Mouse (Mus musculus) liver, postnatal 0 days (tissue): ENCODE measurements around the gene Mr1.

Experiments
- CTCF ChIP-seq: sonication (generic); IDR thresholded peaks from 2 replicates; pipeline ENCODE4 v1.5.1; 2016; ENCODE audit warnings: antibody characterized with exemption, low read depth
- EP300 ChIP-seq: IDR thresholded peaks from 2 replicates; pipeline ENCODE4 v1.6.1; 2016; ENCODE audit warnings: antibody characterized with exemption, low read depth, mild to moderate bottlenecking

DNA sequence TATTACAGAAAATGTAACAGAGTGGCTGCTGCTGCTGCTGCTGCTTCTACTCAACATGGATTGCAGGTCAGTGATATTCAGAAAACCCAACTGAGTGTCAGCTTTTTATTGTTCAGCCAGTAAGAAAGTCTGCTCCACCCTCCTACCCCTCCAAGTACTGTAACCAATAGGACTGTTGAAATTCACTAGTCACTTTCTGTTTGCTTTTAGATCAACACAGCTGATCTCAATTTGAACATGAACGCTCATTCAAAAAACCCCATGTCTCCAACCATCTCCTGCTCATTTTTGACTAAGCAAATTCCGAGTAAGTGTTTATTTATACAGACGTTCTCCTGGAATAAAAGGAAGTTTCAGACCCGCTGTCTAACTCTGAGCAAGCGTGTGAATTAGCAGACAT lies 38.8 kb downstream of the Mr1 start:
- TF ChIP-seq CTCF (no peak), EP300 (no peak)
